Mouse (Mus musculus): ENCODE results near the gene Dyrk1b. TPM values are rescaled to one million over a fixed set of nuclear protein-coding genes. Genes with fewer than 3 reads are reported as not detected.
"Not testable (repeated sequence)": the region's sequence is repeated elsewhere in the genome, so short reads cannot be mapped to it uniquely, and the experiment has no call there.

The Dyrk1b gene
- polyA plus RNA-seq, 1 experiment from 2014 or later = 7.3 TPM

- not testable (repeated sequence) for H3K9ac ChIP-seq; H3K4me1 ChIP-seq (replicated peaks); H3K4me3 ChIP-seq; H3K9me3 ChIP-seq (replicated peaks); H3K4me2 ChIP-seq; H3K27ac ChIP-seq; ATAC-seq (replicated peaks; ENCODE audit: insufficient number of reproducible peaks, insufficient read depth, low FRiP score, low read depth); H3K36me3 ChIP-seq; H3K27me3 ChIP-seq
- WGBS = 74% methylated on average over 4 of the region's 4 CpGs
Measured at GRCm38 (mm10) chr7:28226836-28227235, 47.6 kb downstream of the Dyrk1b start.

GRCm38 (mm10) chr7:28227421-28227820 is 48.2 kb downstream of the Dyrk1b start:
- 87% methylated on average over 4 of the region's 4 CpGs for WGBS
- H3K9ac ChIP-seq = not testable (repeated sequence)

More at GRCm38 (mm10) chr7:28227421-28227820, 48.2 kb downstream of the Dyrk1b start:
- H3K27ac ChIP-seq; ATAC-seq (replicated peaks; ENCODE audit: insufficient number of reproducible peaks, insufficient read depth, low FRiP score, low read depth); H3K27me3 ChIP-seq; H3K9me3 ChIP-seq (replicated peaks); H3K4me3 ChIP-seq; H3K36me3 ChIP-seq; H3K4me2 ChIP-seq; H3K4me1 ChIP-seq (replicated peaks): not testable (repeated sequence)

Other genes with a start within 250 kb of the Dyrk1b start
- gene Zfp780b, start 200.3 kb upstream of the Dyrk1b start, polyA plus RNA-seq (2015; fragmentation: Nextera tagmentation; extraction: Ambion mirVana) = 12.3 and 14.3 TPM in 2 replicates
- 1.7 and 1.9 TPM in 2 replicates for gene Zfp850, start 165.4 kb upstream of the Dyrk1b start, polyA plus RNA-seq (2015; fragmentation: Nextera tagmentation; extraction: Ambion mirVana)
- 195 and 209 TPM in 2 replicates for gene Psmc4, start 129.4 kb upstream of the Dyrk1b start, polyA plus RNA-seq (2015; fragmentation: Nextera tagmentation; extraction: Ambion mirVana)
- 0.06 and 0.55 TPM in 2 replicates for gene Fcgbp, start 108.2 kb upstream of the Dyrk1b start, polyA plus RNA-seq (2015; fragmentation: Nextera tagmentation; extraction: Ambion mirVana)
- 0.03 and 0.10 TPM in 2 replicates for gene 9530053A07Rik, start 50.0 kb upstream of the Dyrk1b start, polyA plus RNA-seq (2015; fragmentation: Nextera tagmentation; extraction: Ambion mirVana)
- 67.5 and 76.4 TPM in 2 replicates for gene Fbl, start 9.8 kb upstream of the Dyrk1b start, polyA plus RNA-seq (2015; fragmentation: Nextera tagmentation; extraction: Ambion mirVana)
- gene Eid2, start 88.4 kb downstream of the Dyrk1b start, polyA plus RNA-seq (2015; fragmentation: Nextera tagmentation; extraction: Ambion mirVana) = 5.2 and 5.9 TPM in 2 replicates
- gene Eid2b, start 98.3 kb downstream of the Dyrk1b start, polyA plus RNA-seq (2015; fragmentation: Nextera tagmentation; extraction: Ambion mirVana) = 8.2 and 8.5 TPM in 2 replicates
- not detected in 2 replicates for gene Selenov, start 111.7 kb downstream of the Dyrk1b start, polyA plus RNA-seq (2015; fragmentation: Nextera tagmentation; extraction: Ambion mirVana)
- gene Dll3, start 122.8 kb downstream of the Dyrk1b start, polyA plus RNA-seq (2015; fragmentation: Nextera tagmentation; extraction: Ambion mirVana) = 0.16 and 0.34 TPM in 2 replicates
- gene Timm50, start 132.6 kb downstream of the Dyrk1b start, polyA plus RNA-seq (2015; fragmentation: Nextera tagmentation; extraction: Ambion mirVana) = 101 and 117 TPM in 2 replicates
- gene Supt5, start 159.3 kb downstream of the Dyrk1b start, polyA plus RNA-seq (2015; fragmentation: Nextera tagmentation; extraction: Ambion mirVana) = 52.0 and 71.9 TPM in 2 replicates
- 534 and 573 TPM in 2 replicates for gene Rps16, start 171.2 kb downstream of the Dyrk1b start, polyA plus RNA-seq (2015; fragmentation: Nextera tagmentation; extraction: Ambion mirVana)
- 34.3 and 46.7 TPM in 2 replicates for gene Plekhg2, start 193.1 kb downstream of the Dyrk1b start, polyA plus RNA-seq (2015; fragmentation: Nextera tagmentation; extraction: Ambion mirVana)
- 13.6 and 14.7 TPM in 2 replicates for gene Zfp36, start 200.8 kb downstream of the Dyrk1b start, polyA plus RNA-seq (2015; fragmentation: Nextera tagmentation; extraction: Ambion mirVana)
- gene Med29, start 213.2 kb downstream of the Dyrk1b start, polyA plus RNA-seq (2015; fragmentation: Nextera tagmentation; extraction: Ambion mirVana) = 42.0 and 45.7 TPM in 2 replicates
- 66.8 and 73.0 TPM in 2 replicates for gene Paf1, start 213.5 kb downstream of the Dyrk1b start, polyA plus RNA-seq (2015; fragmentation: Nextera tagmentation; extraction: Ambion mirVana)